Mouse (Mus musculus) spleen, postnatal 0 days (tissue): ENCODE results near the gene Sirpb1b. TPM values are rescaled to one million over a fixed set of nuclear protein-coding genes. Genes with fewer than 3 reads are reported as not detected.

ENCODE experiments used
- polyA plus RNA-seq: library from polyadenylated mRNA; unstranded; fragments of >200 nt; fragmentation: Nextera tagmentation; extraction: Ambion mirVana; gene quantifications from 2 replicates; pipeline ENCODE4 v1.2.1, GENCODE M21; 2015

Gene Sirpb1b
- polyA plus RNA-seq: 5.6 and 7.8 TPM in 2 replicates

DNA sequence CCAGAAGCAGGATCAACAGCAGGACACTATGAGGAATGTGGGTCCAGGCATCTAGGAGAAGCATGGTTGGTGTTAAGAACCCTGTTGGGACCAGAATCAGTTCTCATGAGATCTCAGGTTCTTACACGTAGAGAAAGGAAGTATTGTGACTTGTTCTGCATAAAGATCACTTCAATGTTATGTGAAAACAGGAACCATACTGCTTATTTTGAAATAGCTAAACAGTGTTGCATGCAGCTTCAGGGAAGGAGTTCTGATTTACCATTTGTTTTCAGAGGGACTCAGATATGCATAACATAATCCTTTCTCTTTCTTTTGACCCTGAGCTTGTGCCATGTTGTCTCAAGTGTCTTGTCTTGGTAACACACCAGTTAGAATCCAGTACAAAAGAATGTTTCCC, at the start of gene Sirpb1b:
Gene Sirpb1b (minus strand): TSS at position 179 of the 400 bp plus-strand sequence.

Other genes starting within 250 kb of the Sirpb1b start
- 9.6 and 14.2 TPM in 2 replicates for gene Gm9733, start 242.8 kb downstream of the Sirpb1b start, polyA plus RNA-seq
- gene Sirpb1a, start 148.5 kb downstream of the Sirpb1b start, polyA plus RNA-seq: 0.81 and 1.3 TPM in 2 replicates